Mouse (Mus musculus): Measurements from ENCODE around the gene Srrd.

DNA sequence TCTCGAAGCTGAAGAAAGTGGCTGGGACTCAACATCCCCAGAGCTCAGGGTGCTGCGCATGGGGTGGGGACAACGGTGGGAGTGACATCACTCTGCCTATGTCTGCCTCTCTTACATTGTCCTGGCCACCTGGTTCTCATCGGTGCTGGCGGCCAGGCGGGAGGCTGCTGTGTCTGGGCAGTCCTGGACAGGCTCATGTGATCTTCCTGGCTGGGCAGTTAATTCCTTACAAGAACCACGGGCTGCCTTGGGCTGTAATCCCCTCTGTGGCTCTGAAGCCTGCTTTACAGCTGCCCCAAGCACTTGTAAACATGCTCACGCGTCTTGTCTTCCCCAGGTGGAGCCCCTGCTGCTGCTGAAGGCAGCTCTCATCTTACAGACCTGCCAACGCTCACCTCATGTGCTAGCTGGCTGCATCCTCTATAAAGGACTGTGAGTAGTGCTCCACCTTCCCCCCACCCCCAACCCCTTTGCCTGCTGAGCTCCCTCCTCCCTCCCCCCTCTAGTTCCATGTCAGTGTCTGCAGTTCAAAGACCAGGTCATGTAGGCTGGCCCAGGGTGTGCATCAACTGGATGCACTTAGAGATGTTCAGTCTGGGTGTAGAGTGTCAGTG lies 21.5 kb upstream of the Srrd start:
- TF ChIP-seq CTCF (IDR thresholded peaks at IDR 0.05; ENCODE audit: control insufficient read depth, insufficient read depth, insufficient replicate concordance, low read depth, low read length) = no peak
- TF ChIP-seq POLR2A (IDR thresholded peaks at IDR 0.05; ENCODE audit: control insufficient read depth, low read depth, low read length) = no peak

Measured in testis, adult 2 months (tissue).